Mouse (Mus musculus) stomach, embryonic 15.5 days (tissue): Measurements from ENCODE around the gene Pam16. TPM values are rescaled to one million over a fixed set of nuclear protein-coding genes. Genes with fewer than 3 reads are reported as not detected.
"Not testable (repeated sequence)": the region's sequence is repeated elsewhere in the genome, so short reads cannot be mapped to it uniquely, and the experiment has no call there.

ENCODE experiments used
- ATAC-seq: fragments of 200-750 bp; cut with Nextera tagmentation; 2 replicates; pipeline ENCODE4 v1.8.0; 2017; ENCODE audit warnings: low read depth, moderate number of reproducible peaks, moderate TSS enrichment; ENCODE audit not compliant: insufficient read depth, low FRiP score
- H3K27ac ChIP-seq: fragments of 300-500 bp; sonication (generic); 2 replicates; pipeline ENCODE4 v1.5.1; 2015; ENCODE audit warnings: mild to moderate bottlenecking, inconsistent platforms
- H3K27me3 ChIP-seq: fragments of 300-500 bp; sonication (generic); replicated peaks from 2 replicates; pipeline ENCODE4 v1.6.1; 2015; ENCODE audit warnings: inconsistent platforms
- H3K36me3 ChIP-seq: fragments of 300-500 bp; sonication (generic); 2 replicates; pipeline ENCODE4 v1.6.1; 2015; ENCODE audit warnings: inconsistent platforms
- H3K4me1 ChIP-seq: fragments of 300-500 bp; sonication (generic); 2 replicates; pipeline ENCODE4 v1.6.1; 2015; ENCODE audit warnings: inconsistent platforms
- H3K4me2 ChIP-seq: fragments of 300-500 bp; sonication (generic); 2 replicates; pipeline ENCODE4 v1.6.1; 2015; ENCODE audit warnings: mild to moderate bottlenecking, inconsistent platforms
- H3K4me3 ChIP-seq: fragments of 300-500 bp; sonication (generic); replicated peaks from 2 replicates; pipeline ENCODE4 v1.5.1; 2015; ENCODE audit warnings: inconsistent platforms
- H3K9ac ChIP-seq: fragments of 300-500 bp; sonication (generic); 2 replicates; pipeline ENCODE4 v1.6.1; 2015; ENCODE audit warnings: inconsistent platforms
- H3K9me3 ChIP-seq: fragments of 300-500 bp; sonication (generic); 2 replicates; pipeline ENCODE4 v1.6.1; 2016; ENCODE audit warnings: inconsistent platforms
- WGBS: fragments of 180-500 bp; shearing (Covaris S2); methylation state at CpG from one replicate; pipeline ENCODE4 v1.1.7; 2015; 5-methylcytosine and 5-hydroxymethylcytosine counted together
- polyA plus RNA-seq: library from polyadenylated mRNA; unstranded; fragments of >200 nt; fragmentation: Nextera tagmentation; extraction: Ambion mirVana; gene quantifications from 2 replicates; pipeline ENCODE4 v1.2.1, GENCODE M21; 2015

The Pam16 gene
- polyA plus RNA-seq, 1 experiment from 2014 or later, result 46.5 TPM

DNA sequence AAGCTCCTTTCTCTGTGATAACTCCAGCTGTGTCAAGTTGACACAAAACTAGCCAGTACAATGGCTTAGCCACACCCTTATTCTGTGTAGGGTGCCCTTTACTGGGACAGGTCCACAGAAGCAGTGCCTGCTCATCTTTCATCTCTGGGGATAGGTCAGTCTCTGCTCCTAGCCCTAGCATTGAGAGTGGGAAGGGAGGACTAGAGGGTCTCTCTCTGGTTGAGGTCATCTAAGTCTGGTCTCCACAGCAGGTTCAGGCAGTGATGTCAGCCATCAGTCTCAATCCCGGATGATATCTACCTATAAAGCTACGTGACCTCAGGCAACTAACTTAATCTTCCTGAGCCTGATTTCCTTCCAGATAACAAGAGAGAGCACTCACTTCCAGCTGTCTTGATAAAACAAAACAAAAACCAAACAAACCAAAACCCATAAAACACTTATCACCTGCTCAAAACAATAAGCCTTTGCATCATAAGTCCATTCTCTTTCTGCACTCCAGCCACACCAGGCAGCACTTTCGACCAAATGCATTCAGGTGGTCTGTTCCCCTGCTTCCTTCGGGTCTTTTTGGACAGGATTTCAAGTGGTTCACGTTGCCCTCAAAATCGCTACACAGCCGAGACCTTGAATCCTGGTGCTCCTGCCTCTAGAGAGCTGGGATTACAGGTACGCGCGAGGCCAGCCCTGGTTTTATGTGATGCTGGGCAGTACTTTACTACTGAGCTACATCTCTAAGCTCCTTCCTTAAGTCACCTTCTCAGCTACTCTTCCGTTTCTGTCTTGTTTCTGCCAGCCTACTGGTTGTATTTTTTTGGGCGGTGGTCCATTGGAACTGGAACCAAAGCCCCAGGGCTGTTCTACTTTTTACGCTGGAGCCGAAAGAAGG is 38.9 kb downstream of the Pam16 start:
- ATAC-seq, result peak; percentile 11
- Histone ChIP-seq H3K27me3 (no peaks in the 10 kb centered on the region), H3K9me3 (no peaks in the 10 kb centered on the region), H3K36me3 (0 out of 2 replicates have a peak, but pooled peaks cover 4% of the 10 kb centered on the region), H3K4me1 (peaks cover 15% of the 10 kb centered on the region), H3K4me3 (peak overlapping the region; percentile 36), H3K27ac (peak overlapping the region; percentile 75), H3K9ac (0 out of 2 replicates have a peak overlapping the region, but pooled peaks have one; percentile 14), H3K4me2 (peak overlapping the region; percentile 62)
- WGBS, result 4% methylated on average over 14 of the region's 14 CpGs

DNA sequence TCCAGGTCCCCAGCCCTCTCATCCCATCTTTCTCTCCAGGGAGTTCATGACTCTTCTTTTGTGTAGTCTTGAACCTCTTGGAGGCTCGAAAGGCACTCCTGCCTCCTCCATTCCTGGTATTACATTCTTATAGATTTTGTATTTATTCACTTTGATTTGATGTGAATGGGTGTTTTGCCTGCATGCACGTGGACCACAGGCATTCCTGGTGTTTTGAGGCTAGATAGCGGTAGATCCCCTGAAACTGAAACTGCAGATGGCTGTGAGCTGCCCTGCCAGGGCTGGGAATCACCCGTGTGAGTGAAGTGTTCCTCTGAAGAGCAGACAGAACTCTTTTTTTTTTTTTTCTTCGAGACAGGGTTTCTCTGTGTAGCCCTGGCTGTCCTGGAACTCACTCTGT is 40.4 kb downstream of the Pam16 start:
- Histone ChIP-seq H3K4me1 (peaks cover 15% of the 10 kb centered on the region), H3K9me3 (no peaks in the 10 kb centered on the region), H3K9ac (no peak overlapping the region), H3K27me3 (no peaks in the 10 kb centered on the region), H3K4me2 (no peak overlapping the region), H3K4me3 (no peak overlapping the region), H3K36me3 (no peaks in the 10 kb centered on the region), H3K27ac (no peak overlapping the region)
- WGBS, result 76% methylated on average over 5 of the region's 5 CpGs
- no peak for ATAC-seq

DNA sequence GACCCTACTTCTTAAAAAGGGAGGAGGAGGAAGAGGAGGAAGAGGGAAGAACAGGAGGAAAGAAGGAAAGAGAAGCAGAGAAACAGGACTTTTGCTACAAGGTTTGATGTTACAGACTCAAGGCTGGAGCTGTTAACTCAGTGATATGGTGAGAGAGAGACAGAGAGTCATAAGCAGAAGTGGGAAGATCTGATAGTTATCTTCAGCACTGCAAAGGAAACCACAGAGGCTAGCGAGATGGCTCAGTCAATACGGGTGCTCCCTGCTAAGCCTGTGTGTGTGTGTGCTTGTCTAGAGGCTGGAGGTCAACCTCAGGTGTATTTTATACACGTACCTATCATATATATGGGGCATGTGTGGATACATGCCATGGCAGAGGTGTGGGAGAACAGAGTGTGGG is 41.0 kb downstream of the Pam16 start:
- Histone ChIP-seq H3K4me2 (no peak overlapping the region), H3K4me3 (no peak overlapping the region), H3K9ac (no peak overlapping the region), H3K36me3 (no peaks in the 10 kb centered on the region), H3K27ac (no peak overlapping the region), H3K4me1 (peaks cover 15% of the 10 kb centered on the region), H3K27me3 (no peaks in the 10 kb centered on the region), H3K9me3 (no peaks in the 10 kb centered on the region)
- 76% methylated on average over 3 of the region's 3 CpGs for WGBS
- ATAC-seq, result no peak

DNA sequence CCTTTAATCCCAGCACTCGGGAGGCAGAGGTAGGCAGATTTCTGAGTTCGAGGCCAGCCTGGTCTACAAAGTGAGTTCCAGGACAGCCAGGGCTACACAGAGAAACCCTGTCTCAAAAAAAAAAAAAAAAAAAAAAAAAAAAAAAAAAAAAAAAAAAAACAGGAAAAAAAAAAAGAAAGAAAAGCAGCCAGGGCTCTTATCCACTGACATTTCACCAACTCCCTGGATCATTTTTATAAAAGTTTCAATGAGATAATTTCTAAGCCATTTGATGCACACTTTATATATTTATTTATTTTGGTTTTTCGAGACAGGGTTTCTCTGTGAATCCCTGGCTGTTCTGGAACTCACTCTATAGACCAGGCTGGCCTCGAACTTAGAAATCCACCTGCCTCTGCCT is 43.6 kb downstream of the Pam16 start:
- WGBS, result 81% methylated on average over 4 of the region's 4 CpGs
- H3K4me3 ChIP-seq, ATAC-seq, H3K9me3 ChIP-seq, H3K9ac ChIP-seq, H3K4me1 ChIP-seq, H3K27me3 ChIP-seq, H3K4me2 ChIP-seq, H3K36me3 ChIP-seq, H3K27ac ChIP-seq: not testable (repeated sequence)

DNA sequence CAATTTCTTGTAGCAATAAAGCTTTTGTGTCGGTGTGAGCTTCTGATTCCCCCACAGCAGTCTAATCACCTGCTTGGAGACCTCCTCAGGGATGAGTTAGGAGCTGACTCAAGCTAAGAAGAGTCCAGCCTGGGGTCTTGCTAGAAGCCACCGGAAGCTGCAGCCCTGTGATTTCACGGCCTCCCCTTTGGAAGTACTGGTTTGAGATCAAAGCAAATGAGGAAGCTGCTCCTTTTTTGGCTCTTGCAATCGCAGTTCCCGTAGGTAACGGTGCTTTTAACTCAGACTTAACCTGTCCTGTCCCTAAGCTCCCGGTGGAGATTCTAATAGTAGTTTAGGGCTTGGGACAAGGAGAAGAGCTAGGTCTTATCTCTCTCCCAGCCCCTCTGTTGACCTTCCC is 46.2 kb downstream of the Pam16 start:
- no peak overlapping the region for H3K9ac ChIP-seq
- H3K27me3 ChIP-seq, result no peaks in the 10 kb centered on the region
- 57% methylated on average over 7 of the region's 7 CpGs for WGBS
- H3K4me3 ChIP-seq, result no peak overlapping the region
- H3K4me1 ChIP-seq, result no peaks in the 10 kb centered on the region
- no peak overlapping the region for H3K27ac ChIP-seq
- H3K9me3 ChIP-seq, result no peaks in the 10 kb centered on the region
- H3K4me2 ChIP-seq, result no peak overlapping the region
- ATAC-seq, result no peak
- no peaks in the 10 kb centered on the region for H3K36me3 ChIP-seq

DNA sequence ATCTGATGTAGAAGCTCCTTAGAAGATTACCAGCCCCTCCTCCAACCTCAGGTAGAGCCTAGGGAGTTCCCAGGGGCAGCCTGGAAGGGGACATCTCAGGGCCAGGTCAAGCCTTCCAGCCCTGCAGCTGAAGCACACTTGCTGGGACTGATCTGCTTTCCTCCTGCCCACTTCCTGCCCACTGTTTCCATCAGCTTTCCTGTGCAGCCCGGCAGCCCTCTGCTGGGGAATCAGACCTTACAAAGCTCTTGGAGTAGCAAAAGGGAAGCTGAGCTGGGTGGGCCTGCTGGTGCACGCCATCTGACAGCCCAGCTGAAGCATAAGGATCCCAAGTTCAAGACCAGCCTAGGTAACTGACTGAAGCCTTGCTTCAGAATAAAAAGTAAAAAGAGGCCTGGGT is 47.9 kb downstream of the Pam16 start:
- Histone ChIP-seq H3K36me3 (no peaks in the 10 kb centered on the region), H3K4me2 (no peak overlapping the region), H3K27me3 (no peaks in the 10 kb centered on the region), H3K27ac (no peak overlapping the region), H3K4me3 (no peak overlapping the region), H3K9ac (no peak overlapping the region), H3K9me3 (no peaks in the 10 kb centered on the region), H3K4me1 (no peaks in the 10 kb centered on the region)
- no peak for ATAC-seq
- WGBS, result 54% methylated on average over 2 of the region's 2 CpGs

DNA sequence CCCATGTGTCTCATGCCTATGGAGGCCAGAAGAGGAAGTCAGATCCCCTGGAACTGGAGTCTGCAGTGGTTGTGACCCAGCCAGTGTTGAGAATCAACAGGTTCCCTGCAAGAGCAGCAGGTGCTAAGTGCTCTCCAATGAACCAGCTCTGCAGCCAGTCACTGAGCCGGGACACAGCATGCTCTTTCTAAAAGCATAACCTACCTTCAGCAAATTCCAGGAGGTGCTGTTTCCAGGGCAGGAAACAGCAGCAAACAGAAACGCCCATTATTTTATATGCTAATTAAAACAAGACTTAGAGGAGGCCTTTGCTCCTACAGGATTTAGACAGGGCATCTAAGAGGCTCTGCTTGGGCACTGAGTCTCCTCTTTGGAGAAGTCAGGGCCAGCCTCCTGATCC is 48.8 kb downstream of the Pam16 start:
- Histone ChIP-seq H3K9me3 (no peaks in the 10 kb centered on the region), H3K4me3 (no peak overlapping the region), H3K4me2 (no peak overlapping the region), H3K36me3 (no peaks in the 10 kb centered on the region), H3K4me1 (no peaks in the 10 kb centered on the region), H3K9ac (no peak overlapping the region), H3K27me3 (no peaks in the 10 kb centered on the region), H3K27ac (no peak overlapping the region)
- WGBS, result 61% methylated on average over 2 of the region's 2 CpGs
- no peak for ATAC-seq

DNA sequence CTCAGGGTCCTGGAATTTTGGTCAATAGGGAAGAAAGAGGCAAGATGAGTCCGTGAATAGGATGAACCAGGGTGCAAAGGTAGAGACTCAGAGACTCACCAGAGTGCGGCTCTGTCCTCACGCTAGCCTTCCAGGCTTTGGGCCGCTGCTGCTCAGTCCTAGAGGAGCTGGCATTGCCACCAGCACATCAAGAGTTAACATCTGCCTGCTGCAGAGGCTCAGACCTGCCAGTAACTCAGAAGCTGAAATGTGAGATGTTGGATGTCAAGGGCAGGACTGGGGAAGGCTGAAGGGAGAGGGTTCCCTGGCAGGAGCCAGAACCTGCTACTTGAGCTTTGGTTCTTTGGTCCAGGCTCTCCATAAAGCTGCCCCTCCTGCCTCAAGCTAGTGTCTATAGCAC is 54.1 kb downstream of the Pam16 start:
- Histone ChIP-seq H3K4me3 (no peak overlapping the region), H3K36me3 (no peaks in the 10 kb centered on the region), H3K9ac (no peak overlapping the region), H3K4me2 (no peak overlapping the region), H3K9me3 (no peaks in the 10 kb centered on the region), H3K27ac (no peak overlapping the region), H3K4me1 (no peaks in the 10 kb centered on the region), H3K27me3 (no peaks in the 10 kb centered on the region)
- ATAC-seq, result no peak
- WGBS, result 51% methylated on average over 4 of the region's 4 CpGs

DNA sequence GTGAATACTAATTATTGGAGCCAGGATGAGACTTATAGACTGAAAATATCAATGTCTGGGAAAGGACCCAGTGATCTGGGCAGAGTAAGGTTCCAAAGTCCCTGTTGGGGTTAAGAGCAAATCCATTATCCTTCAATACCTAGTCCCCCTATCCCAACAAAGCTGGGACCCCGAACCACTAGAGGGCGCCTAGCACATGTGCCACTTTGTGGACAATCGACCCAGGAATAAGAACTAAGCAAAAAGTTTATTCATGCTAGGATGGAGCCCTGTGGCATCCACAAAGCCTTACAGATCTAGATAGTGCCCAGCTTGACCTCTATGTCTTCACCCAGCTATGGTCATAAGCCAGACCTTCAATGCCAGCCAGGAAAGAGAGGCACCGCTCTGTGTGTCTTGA is 56.9 kb downstream of the Pam16 start:
- Histone ChIP-seq H3K9ac (no peak overlapping the region), H3K4me2 (no peak overlapping the region), H3K4me1 (no peaks in the 10 kb centered on the region), H3K4me3 (no peak overlapping the region), H3K27me3 (no peaks in the 10 kb centered on the region), H3K9me3 (no peaks in the 10 kb centered on the region), H3K27ac (no peak overlapping the region), H3K36me3 (no peaks in the 10 kb centered on the region)
- 19% methylated on average over 4 of the region's 4 CpGs for WGBS
- ATAC-seq, result peak; percentile 65; the same call in 1 of the 2 replicates

Other genes with a start within 250 kb of the Pam16 start
- 1.6 and 1.7 TPM in 2 replicates for gene Adcy9, start 204.5 kb downstream of the Pam16 start, polyA plus RNA-seq
- gene Srl, start 83.2 kb downstream of the Pam16 start, polyA plus RNA-seq, result 9.3 and 13.7 TPM in 2 replicates
- 20.3 and 22.4 TPM in 2 replicates for gene Tfap4, start 65.1 kb downstream of the Pam16 start, polyA plus RNA-seq
- 27.9 and 30.6 TPM in 2 replicates for gene Glis2, start 30.3 kb downstream of the Pam16 start, polyA plus RNA-seq
- gene Vasn, start 15.0 kb upstream of the Pam16 start, polyA plus RNA-seq, result 17.2 and 17.3 TPM in 2 replicates
- gene Dnaja3, start 15.0 kb upstream of the Pam16 start, polyA plus RNA-seq, result 68.4 and 77.6 TPM in 2 replicates
- gene Coro7, start 54.8 kb upstream of the Pam16 start, polyA plus RNA-seq, result 16.3 and 20.8 TPM in 2 replicates
- 52.6 and 63.4 TPM in 2 replicates for gene Nmral1, start 94.4 kb upstream of the Pam16 start, polyA plus RNA-seq
- gene Hmox2, start 101.4 kb upstream of the Pam16 start, polyA plus RNA-seq, result 86.1 and 89.4 TPM in 2 replicates
- gene Cdip1, start 165.3 kb upstream of the Pam16 start, polyA plus RNA-seq, result 73.1 and 82.1 TPM in 2 replicates
- gene 4930562C15Rik, start 210.4 kb upstream of the Pam16 start, polyA plus RNA-seq, result 0.44 and 0.64 TPM in 2 replicates